Mouse (Mus musculus) cerebellum, adult 2 months (tissue): ENCODE measurements around the gene Nrg3. TPM values are rescaled to one million over a fixed set of nuclear protein-coding genes. Genes with fewer than 3 reads are reported as not detected.
A peak's percentile ranks its signal among the peaks of the same experiment; 100 is the strongest.

Source experiments
- DNase-seq, 2 experiments: peaks; one replicate each; pipeline ENCODE4 v3.0.0; 2021
- H3K27ac ChIP-seq: fragments of 200-500 bp; 2 replicates; pipeline ENCODE4 v1.5.1; 2012; ENCODE audit warnings: low read length, control low read depth, inconsistent platforms; ENCODE audit not compliant: insufficient read depth
- H3K27me3 ChIP-seq: fragments of 200-500 bp; 2 replicates; pipeline ENCODE4 v1.6.1; 2012; ENCODE audit warnings: inconsistent platforms, mild to moderate bottlenecking, low read length, moderate library complexity; ENCODE audit not compliant: control insufficient read depth, insufficient read depth
- H3K4me1 ChIP-seq: fragments of 200-500 bp; 2 replicates; pipeline ENCODE4 v1.6.1; 2011; ENCODE audit warnings: low read length; ENCODE audit not compliant: control insufficient read depth, insufficient read depth
- H3K4me3 ChIP-seq: fragments of 200-500 bp; replicated peaks from 2 replicates; pipeline ENCODE3; 2011; ENCODE audit warnings: mild to moderate bottlenecking, low read depth, low read length, control low read depth; ENCODE audit not compliant: insufficient read depth
- CTCF ChIP-seq: fragments of 200-500 bp; IDR thresholded peaks from 2 replicates; pipeline ENCODE4 v1.5.1; 2011; ENCODE audit warnings: low read depth, mild to moderate bottlenecking, control low read depth, low read length, moderate library complexity, borderline replicate concordance; ENCODE audit not compliant: insufficient read depth
- POLR2A ChIP-seq: fragments of 200-500 bp; IDR thresholded peaks from 2 replicates; pipeline ENCODE4 v1.6.1; 2011; ENCODE audit warnings: low read length, control low read depth, borderline replicate concordance; ENCODE audit not compliant: insufficient read depth
- WGBS: fragments of 180-500 bp; shearing (Covaris S2); methylation state at CpG from one replicate; pipeline ENCODE4 v1.1.7; 2018; 5-methylcytosine and 5-hydroxymethylcytosine counted together
- polyA plus RNA-seq: library from polyadenylated mRNA; depleted of rRNA; stranded (reverse); fragments of >200 nt; gene quantifications from 2 replicates; pipeline ENCODE4 v1.2.3, GENCODE M21; 2012

Nrg3 gene
- polyA plus RNA-seq, 1 experiment = 14.6 TPM

DNA sequence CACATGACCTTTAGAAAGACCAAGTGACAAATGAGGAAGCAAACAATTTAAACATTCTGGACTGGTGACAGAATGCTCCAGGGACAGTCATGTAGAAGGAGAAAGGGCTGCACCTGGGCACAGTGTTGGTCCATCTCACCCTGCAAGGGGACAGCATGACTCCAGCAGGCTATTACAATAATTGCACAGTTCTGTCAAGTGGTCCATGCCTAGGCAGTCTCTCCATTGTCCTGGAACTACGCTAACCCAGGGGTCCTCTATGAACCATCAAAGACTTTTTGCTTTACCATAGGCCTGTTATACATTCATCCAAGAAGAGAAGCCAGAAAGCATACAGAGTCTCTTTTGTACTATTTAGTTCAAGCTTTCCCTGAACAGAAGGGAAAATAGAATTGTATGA, 549.2 kb downstream of the Nrg3 start:
- peak in 1 of 2 experiments; percentile 10 for DNase-seq
- TF ChIP-seq POLR2A (no peak), CTCF (no peak)
- Histone ChIP-seq H3K27ac (no peak overlapping the region), H3K4me1 (no peaks in the 10 kb centered on the region), H3K27me3 (no peaks in the 10 kb centered on the region), H3K4me3 (no peak overlapping the region)
- 85% methylated on average over 1 of the region's 1 CpGs for WGBS

DNA sequence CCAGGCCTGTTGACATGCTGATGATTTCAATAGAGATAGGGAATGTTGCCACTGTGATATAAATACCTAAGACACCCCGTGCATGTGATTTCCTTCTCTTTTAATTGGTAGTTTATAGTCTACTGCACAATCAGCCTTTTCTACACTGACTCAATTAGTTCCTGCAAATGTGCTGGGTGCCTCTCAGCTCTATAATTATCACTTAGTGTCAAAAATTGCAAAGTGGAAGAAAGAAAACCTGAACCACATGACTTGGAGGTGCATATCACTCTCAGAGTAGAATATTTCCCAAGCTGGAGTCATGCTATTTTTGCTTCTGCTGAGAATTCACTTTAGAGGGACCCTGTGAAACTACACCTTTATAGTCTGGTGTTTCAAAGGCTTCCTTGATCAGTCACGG, 552.1 kb downstream of the Nrg3 start:
- Histone ChIP-seq H3K27me3 (no peaks in the 10 kb centered on the region), H3K4me3 (no peak overlapping the region), H3K27ac (no peak overlapping the region), H3K4me1 (peaks cover 3% of the 10 kb centered on the region; the same call in 1 of the 2 replicates)
- TF ChIP-seq POLR2A = no peak
- no peak for TF ChIP-seq CTCF
- no peak for DNase-seq
- WGBS = 90% methylated on average over 2 of the region's 2 CpGs

DNA sequence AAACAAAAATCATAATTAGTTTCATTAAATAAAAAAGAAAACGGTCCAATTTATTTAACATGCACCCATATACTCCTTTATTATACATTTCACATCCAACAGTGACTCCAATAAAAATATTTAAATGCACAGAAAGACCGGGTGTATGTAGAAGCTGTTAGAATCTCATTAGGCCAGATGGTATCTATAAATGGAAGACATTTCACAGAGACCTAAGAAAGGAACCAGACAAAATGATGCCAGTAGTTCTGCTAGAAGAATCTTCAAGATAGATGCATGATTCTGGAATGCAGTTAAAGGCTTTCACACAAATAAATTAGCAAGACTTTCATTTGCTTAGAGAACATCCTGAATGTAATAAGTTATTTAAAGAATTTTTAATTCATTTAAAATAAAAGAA, 602.3 kb downstream of the Nrg3 start:
- WGBS = 44% methylated on average over 2 of the region's 2 CpGs
- Histone ChIP-seq H3K27me3 (no peaks in the 10 kb centered on the region), H3K27ac (no peak overlapping the region), H3K4me3 (no peak overlapping the region), H3K4me1 (no peaks in the 10 kb centered on the region)
- no peak for DNase-seq
- TF ChIP-seq POLR2A = no peak
- TF ChIP-seq CTCF = no peak

DNA sequence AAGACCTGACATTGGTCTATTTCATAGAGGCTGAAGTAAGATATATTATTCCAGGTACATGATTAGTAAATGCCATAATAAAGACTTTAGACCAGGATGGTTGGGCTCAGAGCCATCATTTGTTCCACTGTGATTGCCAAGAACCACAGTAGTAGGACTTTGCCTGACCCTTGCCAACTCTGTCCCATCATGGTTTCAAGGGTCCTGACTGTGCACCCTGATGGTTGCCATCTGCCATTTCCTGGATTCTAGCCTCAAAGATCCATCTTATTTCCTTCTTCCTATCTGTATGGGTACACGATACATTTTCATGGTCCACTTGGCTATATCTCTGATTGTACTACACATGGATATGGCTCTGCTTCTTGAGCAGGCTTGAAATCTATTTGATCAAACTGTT, 625.3 kb downstream of the Nrg3 start:
- no peak for TF ChIP-seq POLR2A
- no peak for TF ChIP-seq CTCF
- DNase-seq = peak; percentile 83 to 94
- WGBS = 5% methylated on average over 1 of the region's 1 CpGs
- Histone ChIP-seq H3K27me3 (no peaks in the 10 kb centered on the region), H3K4me1 (peaks cover 9% of the 10 kb centered on the region; the same call in 1 of the 2 replicates), H3K27ac (no peak overlapping the region; the same call in 1 of the 2 replicates), H3K4me3 (no peak overlapping the region)

DNA sequence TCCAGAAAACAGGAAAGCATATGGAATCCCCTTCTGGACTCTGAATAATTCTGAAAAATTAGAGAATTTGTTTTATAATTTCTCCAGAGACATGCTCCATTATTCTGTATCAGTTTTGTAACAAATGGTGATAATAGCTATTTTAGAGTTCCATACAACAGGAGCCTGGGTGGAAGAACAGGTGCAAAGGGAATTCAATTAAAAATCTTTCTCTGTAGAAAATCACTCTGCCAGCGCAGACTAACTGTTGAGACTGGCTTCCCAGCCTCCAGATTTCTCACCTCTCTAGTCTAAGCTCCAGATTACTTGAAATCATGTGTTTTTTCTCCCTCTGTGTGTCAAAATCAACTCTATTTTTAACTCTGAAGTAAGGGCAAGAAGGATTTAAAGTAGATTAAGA, 625.8 kb downstream of the Nrg3 start:
- peak; percentile 19 to 79 for DNase-seq
- no peak overlapping the region for H3K4me3 ChIP-seq
- H3K27ac ChIP-seq = no peak overlapping the region
- no peaks in the 10 kb centered on the region for H3K27me3 ChIP-seq
- peaks cover 9% of the 10 kb centered on the region; the same call in 1 of the 2 replicates for H3K4me1 ChIP-seq
- WGBS = 16% methylated on average over 1 of the region's 1 CpGs
- TF ChIP-seq CTCF (no peak), POLR2A (no peak)

DNA sequence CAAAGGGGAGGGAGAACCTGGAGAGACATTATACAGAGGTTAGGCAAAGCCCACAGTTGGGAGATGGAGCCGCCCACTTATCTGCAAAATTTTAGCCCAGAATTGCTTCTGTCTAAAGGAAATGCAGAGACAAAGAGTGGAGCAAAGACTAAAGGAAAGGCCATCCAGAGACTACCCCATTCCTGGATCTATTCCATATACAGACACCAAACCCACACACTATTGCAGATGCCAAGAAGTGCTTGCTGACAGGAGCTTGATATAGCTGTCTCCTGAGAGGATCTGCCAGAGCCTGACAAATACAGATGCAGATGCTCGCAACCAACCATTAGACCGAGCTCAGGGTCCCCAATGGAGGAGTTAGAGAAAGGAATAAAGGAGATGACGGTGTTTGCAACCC, 637.9 kb downstream of the Nrg3 start:
- no peak for DNase-seq

DNA sequence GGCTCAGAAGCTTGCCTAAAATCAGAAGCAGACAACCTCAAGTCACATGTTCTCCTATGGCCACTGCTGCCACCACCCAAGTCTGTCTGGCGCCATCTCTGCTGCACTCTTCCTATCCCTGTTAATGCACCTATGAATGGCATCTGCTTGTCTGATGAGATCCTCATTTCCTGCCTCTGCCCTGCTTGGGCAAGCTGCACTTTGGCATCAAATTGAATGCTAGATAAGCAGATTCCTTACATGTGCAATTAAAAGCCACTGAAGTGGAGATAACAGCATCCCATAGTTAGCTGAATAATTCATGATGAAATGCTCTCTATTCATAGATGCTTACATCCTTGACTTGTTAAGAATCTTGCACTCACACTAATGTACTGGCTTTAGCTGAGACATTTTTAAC, 648.0 kb downstream of the Nrg3 start:
- Histone ChIP-seq H3K27me3 (no peaks in the 10 kb centered on the region), H3K4me1 (0 out of 2 replicates have a peak, but pooled peaks cover 3% of the 10 kb centered on the region)
- 75% methylated on average over 1 of the region's 1 CpGs for WGBS

More for the DNA sequence above, 637.9 kb downstream of the Nrg3 start:
- Histone ChIP-seq H3K4me1 (no peaks in the 10 kb centered on the region), H3K27ac (no peak overlapping the region), H3K4me3 (no peak overlapping the region), H3K27me3 (no peaks in the 10 kb centered on the region)
- 91% methylated on average over 4 of the region's 4 CpGs for WGBS
- no peak for TF ChIP-seq CTCF
- no peak for TF ChIP-seq POLR2A

DNA sequence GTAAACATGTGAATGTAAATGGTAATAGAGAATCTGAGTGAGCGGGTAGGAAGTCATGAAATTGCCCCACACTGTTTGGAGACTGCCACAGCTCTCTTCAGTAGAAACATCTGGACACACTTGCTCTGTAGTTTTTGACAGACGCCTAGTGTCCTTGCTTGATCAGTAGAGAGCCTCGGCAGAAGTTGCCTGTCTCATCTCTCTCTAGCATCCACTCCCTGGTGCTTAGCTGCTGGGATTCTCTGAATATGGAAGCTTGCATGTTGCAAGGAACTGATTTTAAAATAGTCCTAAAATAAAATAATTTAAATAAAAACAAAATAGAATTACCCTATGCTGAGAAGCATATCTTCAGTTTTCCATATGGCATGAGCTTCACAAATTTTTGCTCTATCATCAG, 675.9 kb downstream of the Nrg3 start:
- no peak overlapping the region for H3K4me3 ChIP-seq
- 93% methylated on average over 3 of the region's 3 CpGs for WGBS
- H3K27ac ChIP-seq = no peak overlapping the region
- TF ChIP-seq POLR2A = no peak
- no peak for TF ChIP-seq CTCF
- H3K4me1 ChIP-seq = no peaks in the 10 kb centered on the region
- DNase-seq = no peak
- no peaks in the 10 kb centered on the region for H3K27me3 ChIP-seq

More for the DNA sequence above, 648.0 kb downstream of the Nrg3 start:
- no peak overlapping the region for H3K27ac ChIP-seq
- no peak for DNase-seq
- TF ChIP-seq CTCF (no peak), POLR2A (no peak)
- no peak overlapping the region for H3K4me3 ChIP-seq
